Mouse (Mus musculus): Measurements from ENCODE around the gene Ppfibp1. TPM values are rescaled to one million over a fixed set of nuclear protein-coding genes. Genes with fewer than 3 reads are reported as not detected.
A peak's percentile ranks its signal among the peaks of the same experiment; 100 is the strongest.

Gene Ppfibp1
- total and polyA plus RNA-seq, 3 experiments: 23.4 to 28.2 (median 28.2) TPM

DNA sequence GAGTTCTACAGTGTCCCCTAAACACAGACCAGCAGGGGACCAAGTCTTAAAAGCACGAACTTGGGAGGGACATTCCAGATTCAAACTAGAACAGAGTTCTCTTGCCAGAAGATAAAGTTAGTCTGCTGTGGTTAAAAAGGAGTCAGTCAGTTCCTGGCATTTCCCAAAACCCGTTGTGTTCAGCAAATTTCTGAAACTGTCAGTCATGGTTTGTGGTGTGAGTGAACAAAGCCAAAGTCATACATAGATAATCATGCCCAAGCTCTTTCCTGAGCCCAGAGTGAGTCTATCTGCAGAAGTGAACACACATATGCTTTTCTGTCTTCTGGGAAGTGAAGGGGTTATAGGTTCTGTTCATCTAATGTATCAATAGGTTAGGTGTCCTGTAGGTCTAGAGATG, 20.5 kb downstream of the Ppfibp1 start:
- no peak for DNase-seq (ENCODE audit: extremely low read depth)
- Histone ChIP-seq H3K4me1 (ENCODE audit: control insufficient read depth in 1 of 2, insufficient read depth in 2 of 2) (peaks cover 11 to 40% of the 10 kb centered on the region in 2 experiments), H3K9me3 (replicated peaks; ENCODE audit: low read length) (no peaks in the 10 kb centered on the region), H3K27me3 (replicated peaks) (no peaks in the 10 kb centered on the region), H3K4me3 (replicated peaks in 1 of 3; ENCODE audit: low read depth in 2 of 3, low read length in 2 of 3, poor library complexity in 1 of 3) (no peak overlapping the region), H3K4me2 (ENCODE audit: insufficient read depth, low read depth, poor library complexity, severe bottlenecking) (no peak overlapping the region), H3K79me2 (replicated peaks; ENCODE audit: control insufficient read depth, extremely low read depth, insufficient read depth, poor library complexity, severe bottlenecking) (no peaks in the 10 kb centered on the region; the same call in 1 of the 2 replicates), H3K36me3 (replicated peaks in 1 of 2; ENCODE audit: control insufficient read depth in 1 of 2, insufficient read depth in 1 of 2, low read length in 1 of 2) (peaks cover 0 to 5% of the 10 kb centered on the region in 2 experiments), H3K9ac (ENCODE audit: insufficient read depth, low read depth) (no peak overlapping the region), H3K27ac (ENCODE audit: insufficient read depth, low read depth) (no peak overlapping the region)
- dilution Hi-C loops (cut with MboI; ENCODE audit: extremely low pct_ligation_motif_present, extremely low pct_unique_long_range_greater_than_20kb, low sequenced_read_pairs) (no loop called here), in situ Hi-C loops (cut with MboI; ENCODE audit: low pct_ligation_motif_present, low pct_unique_long_range_greater_than_20kb, low sequenced_read_pairs) (no loop called here)
- no peak for TF ChIP-seq ZC3H11A (IDR thresholded peaks at IDR 0.05; ENCODE audit: low read depth, low read length)
- TF ChIP-seq NRF1 (IDR thresholded peaks at IDR 0.05; ENCODE audit: low read depth, low read length): no peak
- no peak for TF ChIP-seq MEF2A (IDR thresholded peaks at IDR 0.05; ENCODE audit: borderline replicate concordance, low read depth, low read length)
- TF ChIP-seq MAFK (IDR thresholded peaks at IDR 0.05; ENCODE audit: insufficient replicate concordance, low read length): 0 out of 2 replicates have a peak, but pooled peaks have one; percentile 23

DNA sequence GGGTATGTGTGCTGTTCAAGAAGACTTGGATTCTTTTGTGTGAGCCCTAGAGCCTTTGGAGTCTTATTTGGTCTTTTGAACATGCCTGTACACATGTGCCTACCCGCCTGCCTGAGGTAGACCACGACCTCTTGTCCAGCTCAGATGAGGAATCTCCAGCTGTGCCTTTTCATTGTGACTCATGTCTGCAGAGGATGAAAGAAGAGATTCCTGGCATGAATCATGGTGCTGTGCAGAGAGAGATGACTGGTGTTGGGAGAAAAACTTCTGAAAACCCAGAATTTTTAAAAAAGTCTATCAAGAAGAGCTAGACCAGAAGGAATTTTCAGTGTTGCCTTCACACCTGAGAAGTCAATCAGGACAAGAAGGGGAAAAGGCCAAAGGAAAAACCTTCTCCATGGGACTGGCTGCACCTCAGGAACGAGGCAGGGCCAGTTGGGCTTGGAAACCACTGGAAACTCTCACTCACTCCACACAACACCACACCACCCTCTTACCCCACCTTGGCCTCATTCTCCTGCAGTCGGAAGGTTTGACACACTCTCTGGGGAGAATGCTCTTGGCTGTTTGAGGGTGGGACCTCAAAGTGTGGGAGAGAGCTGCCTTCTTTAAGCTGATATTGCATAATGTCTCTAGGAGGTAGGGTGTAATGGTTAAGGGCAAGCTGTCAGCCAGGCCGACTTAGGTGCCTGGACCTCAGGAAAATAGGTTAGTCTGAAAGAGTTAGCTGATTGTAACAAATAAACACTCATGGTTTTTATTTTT, 21.6 kb downstream of the Ppfibp1 start:
- no peak overlapping the region for H3K9ac ChIP-seq (ENCODE audit: insufficient read depth, low read depth)
- H3K9me3 ChIP-seq (replicated peaks; ENCODE audit: low read length): no peaks in the 10 kb centered on the region
- DNase-seq (ENCODE audit: extremely low read depth): no peak
- peaks cover 11 to 40% of the 10 kb centered on the region in 2 experiments for H3K4me1 ChIP-seq (ENCODE audit: control insufficient read depth in 1 of 2, insufficient read depth in 2 of 2)
- no peak overlapping the region for H3K27ac ChIP-seq (ENCODE audit: insufficient read depth, low read depth)
- H3K4me2 ChIP-seq (ENCODE audit: insufficient read depth, low read depth, poor library complexity, severe bottlenecking): no peak overlapping the region
- H3K79me2 ChIP-seq (replicated peaks; ENCODE audit: control insufficient read depth, extremely low read depth, insufficient read depth, poor library complexity, severe bottlenecking): no peaks in the 10 kb centered on the region; the same call in 1 of the 2 replicates
- in situ Hi-C loops (cut with MboI; ENCODE audit: low pct_ligation_motif_present, low pct_unique_long_range_greater_than_20kb, low sequenced_read_pairs) (no loop called here), dilution Hi-C loops (cut with MboI; ENCODE audit: extremely low pct_ligation_motif_present, extremely low pct_unique_long_range_greater_than_20kb, low sequenced_read_pairs) (no loop called here)
- H3K27me3 ChIP-seq (replicated peaks): no peaks in the 10 kb centered on the region
- TF ChIP-seq BHLHE40 (IDR thresholded peaks at IDR 0.05; ENCODE audit: low read depth, low read length) (peak; percentile 14; the same call in 1 of the 2 replicates), RAD21 (IDR thresholded peaks at IDR 0.05; ENCODE audit: low read depth, low read length) (no peak), ELF1 (IDR thresholded peaks at IDR 0.05; ENCODE audit: low read depth, low read length) (no peak), EP300 (IDR thresholded peaks at IDR 0.05; ENCODE audit: low read length) (peak; percentile 21; the same call in 1 of the 2 replicates), IRF4 (IDR thresholded peaks at IDR 0.05; ENCODE audit: low read depth, low read length) (0 out of 2 replicates have a peak, but pooled peaks have one; percentile 10), ETS1 (conservative IDR thresholded peaks at IDR 0.05; ENCODE audit: low read depth, low read length) (peak; percentile 39; the same call in 1 of the 2 replicates), MAZ (IDR thresholded peaks at IDR 0.05; ENCODE audit: low read depth, low read length) (no peak), SIN3A (IDR thresholded peaks at IDR 0.05; ENCODE audit: low read length) (no peak)
- no peak overlapping the region for H3K4me3 ChIP-seq (replicated peaks in 1 of 3; ENCODE audit: low read depth in 2 of 3, low read length in 2 of 3, poor library complexity in 1 of 3)
- peaks cover 0 to 5% of the 10 kb centered on the region in 2 experiments for H3K36me3 ChIP-seq (replicated peaks in 1 of 2; ENCODE audit: control insufficient read depth in 1 of 2, insufficient read depth in 1 of 2, low read length in 1 of 2)
